Mouse (Mus musculus) embryonic facial prominence, embryonic 10.5 days (tissue): ENCODE measurements around the gene Epas1. TPM values are rescaled to one million over a fixed set of nuclear protein-coding genes. Genes with fewer than 3 reads are reported as not detected.

Experiments
- DNase-seq: peaks from one replicate; pipeline ENCODE4 v3.0.0-alpha.2; 2017; ENCODE audit warnings: low spot score
- H3K27ac ChIP-seq: fragments of 300-500 bp; sonication (generic); replicated peaks from 2 replicates; pipeline ENCODE4 v1.5.1; 2016; ENCODE audit warnings: mild to moderate bottlenecking
- H3K27me3 ChIP-seq: fragments of 300-500 bp; sonication (generic); replicated peaks from 2 replicates; pipeline ENCODE4 v1.6.1; 2016; ENCODE audit warnings: low read depth, mild to moderate bottlenecking; ENCODE audit not compliant: poor library complexity, severe bottlenecking
- H3K36me3 ChIP-seq: fragments of 300-500 bp; sonication (generic); replicated peaks from 2 replicates; pipeline ENCODE4 v1.6.1; 2016; ENCODE audit warnings: mild to moderate bottlenecking, moderate library complexity
- H3K4me1 ChIP-seq: fragments of 300-500 bp; sonication (generic); 2 replicates; pipeline ENCODE4 v1.6.1; 2016
- H3K4me3 ChIP-seq: fragments of 300-500 bp; sonication (generic); 2 replicates; pipeline ENCODE4 v1.5.1; 2016; ENCODE audit warnings: mild to moderate bottlenecking, moderate library complexity
- H3K9me3 ChIP-seq: fragments of 300-500 bp; sonication (generic); 2 replicates; pipeline ENCODE4 v1.6.1; 2016; ENCODE audit warnings: mild to moderate bottlenecking
- WGBS: fragments of 180-500 bp; shearing (Covaris S2); methylation state at CpG from one replicate; pipeline ENCODE4 v1.1.7; 2016; 5-methylcytosine and 5-hydroxymethylcytosine counted together
- polyA plus RNA-seq: library from polyadenylated mRNA; unstranded; fragments of >200 nt; fragmentation: Nextera tagmentation; extraction: Ambion mirVana; gene quantifications from 2 replicates; pipeline ENCODE4 v1.2.1, GENCODE M21; 2016

The Epas1 gene
- polyA plus RNA-seq, result 2.8 and 2.9 TPM in 2 replicates

- H3K4me1 ChIP-seq, result peaks cover 32% of the 10 kb centered on the region
- under 1% methylated on average over 60 of the region's 60 CpGs for WGBS
- DNase-seq, result peak; percentile 93
- H3K27ac ChIP-seq, result peak within 1 kb of the TSS; percentile 58
- peak within 1 kb of the TSS; percentile 63 for H3K4me3 ChIP-seq
- H3K36me3 ChIP-seq, result no peaks in the 10 kb centered on the region
- peaks cover 84% of the 10 kb centered on the region for H3K27me3 ChIP-seq
- H3K9me3 ChIP-seq, result no peaks in the 10 kb centered on the region
Observed at GRCm38 (mm10) chr17:86753130-86753821, at the start of gene Epas1. Epas1 (plus strand) TSS chr17:86753700.

GRCm38 (mm10) chr17:86705236-86705635 lies 48.3 kb upstream of the Epas1 start:
- no peak overlapping the region for H3K4me3 ChIP-seq
- no peaks in the 10 kb centered on the region for H3K9me3 ChIP-seq
- no peak for DNase-seq
- WGBS, result 83% methylated on average over 3 of the region's 3 CpGs
- H3K27ac ChIP-seq, result no peak overlapping the region
- H3K27me3 ChIP-seq, result no peaks in the 10 kb centered on the region
- no peaks in the 10 kb centered on the region for H3K4me1 ChIP-seq
- H3K36me3 ChIP-seq, result no peaks in the 10 kb centered on the region

- no peaks in the 10 kb centered on the region for H3K9me3 ChIP-seq
Observed at GRCm38 (mm10) chr17:86706467-86706866, 47.0 kb upstream of the Epas1 start.

GRCm38 (mm10) chr17:86709803-86710202 lies 43.7 kb upstream of the Epas1 start:
- no peaks in the 10 kb centered on the region for H3K9me3 ChIP-seq
- 85% methylated on average over 8 of the region's 8 CpGs for WGBS
- H3K4me3 ChIP-seq, result no peak overlapping the region
- H3K27ac ChIP-seq, result no peak overlapping the region
- peaks cover 6% of the 10 kb centered on the region for H3K4me1 ChIP-seq
- no peaks in the 10 kb centered on the region for H3K27me3 ChIP-seq
- H3K36me3 ChIP-seq, result no peaks in the 10 kb centered on the region
- no peak for DNase-seq

More at GRCm38 (mm10) chr17:86706467-86706866, 47.0 kb upstream of the Epas1 start:
- Histone ChIP-seq H3K4me3 (no peak overlapping the region), H3K27ac (no peak overlapping the region), H3K4me1 (no peaks in the 10 kb centered on the region), H3K36me3 (no peaks in the 10 kb centered on the region), H3K27me3 (no peaks in the 10 kb centered on the region)
- WGBS, result 72% methylated on average over 1 of the region's 1 CpGs
- no peak for DNase-seq

GRCm38 (mm10) chr17:86710379-86710778 lies 43.1 kb upstream of the Epas1 start:
- 73% methylated on average over 8 of the region's 8 CpGs for WGBS
- Histone ChIP-seq H3K27ac (no peak overlapping the region), H3K36me3 (no peaks in the 10 kb centered on the region), H3K4me3 (no peak overlapping the region), H3K4me1 (peaks cover 6% of the 10 kb centered on the region), H3K9me3 (no peaks in the 10 kb centered on the region), H3K27me3 (no peaks in the 10 kb centered on the region)
- no peak for DNase-seq

- no peaks in the 10 kb centered on the region for H3K36me3 ChIP-seq
- no peaks in the 10 kb centered on the region for H3K9me3 ChIP-seq
- H3K27me3 ChIP-seq, result no peaks in the 10 kb centered on the region
- no peak for DNase-seq
- no peak overlapping the region for H3K4me3 ChIP-seq
- peaks cover 6% of the 10 kb centered on the region for H3K4me1 ChIP-seq
- no peak overlapping the region for H3K27ac ChIP-seq
- 84% methylated on average over 5 of the region's 5 CpGs for WGBS
Observed at GRCm38 (mm10) chr17:86711949-86712348, 41.6 kb upstream of the Epas1 start.

GRCm38 (mm10) chr17:86712601-86713000 lies 40.9 kb upstream of the Epas1 start:
- DNase-seq, result no peak
- H3K9me3 ChIP-seq, result no peaks in the 10 kb centered on the region
- peaks cover 6% of the 10 kb centered on the region for H3K4me1 ChIP-seq
- H3K4me3 ChIP-seq, result no peak overlapping the region
- WGBS, result 92% methylated on average over 8 of the region's 8 CpGs
- H3K36me3 ChIP-seq, result no peaks in the 10 kb centered on the region
- no peak overlapping the region for H3K27ac ChIP-seq
- no peaks in the 10 kb centered on the region for H3K27me3 ChIP-seq

GRCm38 (mm10) chr17:86713591-86713990 lies 39.9 kb upstream of the Epas1 start:
- no peaks in the 10 kb centered on the region for H3K36me3 ChIP-seq
- WGBS, result 13% methylated on average over 8 of the region's 8 CpGs
- 0 out of 2 replicates have a peak overlapping the region, but pooled peaks have one; percentile 14 for H3K27ac ChIP-seq
- peak; percentile 47 for DNase-seq
- no peak overlapping the region for H3K4me3 ChIP-seq
- H3K27me3 ChIP-seq, result no peaks in the 10 kb centered on the region
- H3K4me1 ChIP-seq, result peaks cover 6% of the 10 kb centered on the region
- no peaks in the 10 kb centered on the region for H3K9me3 ChIP-seq

- 59% methylated on average over 8 of the region's 8 CpGs for WGBS
- H3K4me1 ChIP-seq, result peaks cover 6% of the 10 kb centered on the region
- H3K4me3 ChIP-seq, result no peak overlapping the region
- DNase-seq, result no peak
- H3K9me3 ChIP-seq, result no peaks in the 10 kb centered on the region
- no peak overlapping the region for H3K27ac ChIP-seq
- H3K27me3 ChIP-seq, result 0 out of 2 replicates have a peak, but pooled peaks cover 4% of the 10 kb centered on the region
- no peaks in the 10 kb centered on the region for H3K36me3 ChIP-seq
Observed at GRCm38 (mm10) chr17:86724786-86725415, 28.6 kb upstream of the Epas1 start.

- H3K27me3 ChIP-seq, result 0 out of 2 replicates have a peak, but pooled peaks cover 4% of the 10 kb centered on the region
- no peaks in the 10 kb centered on the region for H3K36me3 ChIP-seq
- no peak for DNase-seq
- WGBS, result 80% methylated on average over 7 of the region's 7 CpGs
- no peak overlapping the region for H3K27ac ChIP-seq
- H3K9me3 ChIP-seq, result no peaks in the 10 kb centered on the region
- H3K4me3 ChIP-seq, result no peak overlapping the region
- peaks cover 6% of the 10 kb centered on the region for H3K4me1 ChIP-seq
Observed at GRCm38 (mm10) chr17:86726480-86726879, 27.0 kb upstream of the Epas1 start.

GRCm38 (mm10) chr17:86727031-86727430 lies 26.5 kb upstream of the Epas1 start:
- Histone ChIP-seq H3K27ac (no peak overlapping the region), H3K4me1 (peaks cover 9% of the 10 kb centered on the region), H3K27me3 (0 out of 2 replicates have a peak, but pooled peaks cover 4% of the 10 kb centered on the region), H3K9me3 (no peaks in the 10 kb centered on the region), H3K4me3 (no peak overlapping the region), H3K36me3 (no peaks in the 10 kb centered on the region)
- no peak for DNase-seq
- 82% methylated on average over 7 of the region's 7 CpGs for WGBS

- H3K27me3 ChIP-seq, result 0 out of 2 replicates have a peak, but pooled peaks cover 4% of the 10 kb centered on the region
- H3K9me3 ChIP-seq, result no peaks in the 10 kb centered on the region
- H3K27ac ChIP-seq, result no peak overlapping the region
- no peak overlapping the region for H3K4me3 ChIP-seq
- H3K4me1 ChIP-seq, result peaks cover 7% of the 10 kb centered on the region
- no peak for DNase-seq
- H3K36me3 ChIP-seq, result no peaks in the 10 kb centered on the region
- WGBS, result 85% methylated on average over 6 of the region's 6 CpGs
Observed at GRCm38 (mm10) chr17:86731273-86731672, 22.2 kb upstream of the Epas1 start.

- peak; percentile 72 for DNase-seq
- 5% methylated on average over 11 of the region's 11 CpGs for WGBS
- peaks cover 7% of the 10 kb centered on the region for H3K4me1 ChIP-seq
- 0 out of 2 replicates have a peak, but pooled peaks cover 4% of the 10 kb centered on the region for H3K27me3 ChIP-seq
- no peaks in the 10 kb centered on the region for H3K9me3 ChIP-seq
- H3K4me3 ChIP-seq, result peak overlapping the region; percentile 38; the same call in 1 of the 2 replicates
- H3K27ac ChIP-seq, result peak overlapping the region; percentile 79
- no peaks in the 10 kb centered on the region for H3K36me3 ChIP-seq
Observed at GRCm38 (mm10) chr17:86732024-86732423, 21.5 kb upstream of the Epas1 start.
